Mouse (Mus musculus): ENCODE measurements around the gene Fam193a.

The Fam193a gene

DNA sequence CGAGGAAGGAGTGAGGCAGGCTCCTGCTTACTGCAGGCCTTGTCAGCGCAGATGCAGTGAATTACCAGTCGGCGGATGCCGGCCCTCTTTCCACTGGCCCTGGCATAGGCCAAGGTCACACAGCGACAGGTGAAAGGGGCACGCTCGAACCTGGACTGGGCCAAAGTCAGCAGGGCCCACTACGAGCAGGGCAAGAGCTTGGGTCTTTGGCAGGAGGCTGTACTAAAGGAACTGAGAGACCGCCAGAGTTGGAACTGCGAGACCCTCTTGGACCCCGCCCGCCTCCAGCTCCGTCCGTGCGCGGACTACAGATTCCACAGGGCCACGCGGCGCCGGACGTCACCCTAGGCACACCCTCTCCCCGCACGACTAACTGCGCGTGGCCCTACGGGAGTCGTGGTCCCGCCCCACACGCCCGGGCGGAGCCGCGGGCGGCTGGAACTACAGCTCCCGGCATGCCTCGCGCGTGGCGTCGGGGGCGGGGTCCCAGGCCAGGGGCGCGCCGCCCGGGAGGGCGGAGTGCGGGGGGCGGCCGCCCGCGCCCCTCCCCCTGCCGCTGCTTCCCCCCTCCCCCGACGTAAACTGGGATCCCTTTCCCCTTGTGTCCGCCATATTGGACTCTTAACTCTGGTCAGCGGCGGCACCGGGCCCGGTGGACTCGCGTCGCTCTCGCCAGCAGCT, at the start of gene Fam193a:
Gene Fam193a (plus strand): TSS at position 593 of the 681 bp plus-strand sequence.
- DNase-seq: peak; percentile 97

DNA sequence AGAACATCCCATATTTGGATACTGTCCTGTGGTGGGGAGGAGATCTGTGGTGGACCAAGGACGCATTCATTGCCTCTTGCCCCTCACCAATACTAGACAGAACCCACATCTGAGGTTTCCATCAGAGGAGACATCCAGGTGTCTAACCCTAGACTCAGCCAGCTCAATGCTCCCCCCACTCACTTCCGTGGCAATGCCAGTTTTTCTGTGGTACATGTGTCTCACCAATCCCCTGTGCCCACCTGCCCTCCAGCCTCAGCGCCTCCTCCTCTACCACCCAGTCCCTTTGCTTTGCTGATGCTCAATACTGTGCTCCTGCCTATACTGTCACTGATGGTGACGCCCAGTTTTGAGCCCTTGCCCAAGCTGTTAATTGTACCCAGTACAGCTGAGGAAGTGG, 48.5 kb upstream of the Fam193a start:
- DNase-seq: no peak

DNA sequence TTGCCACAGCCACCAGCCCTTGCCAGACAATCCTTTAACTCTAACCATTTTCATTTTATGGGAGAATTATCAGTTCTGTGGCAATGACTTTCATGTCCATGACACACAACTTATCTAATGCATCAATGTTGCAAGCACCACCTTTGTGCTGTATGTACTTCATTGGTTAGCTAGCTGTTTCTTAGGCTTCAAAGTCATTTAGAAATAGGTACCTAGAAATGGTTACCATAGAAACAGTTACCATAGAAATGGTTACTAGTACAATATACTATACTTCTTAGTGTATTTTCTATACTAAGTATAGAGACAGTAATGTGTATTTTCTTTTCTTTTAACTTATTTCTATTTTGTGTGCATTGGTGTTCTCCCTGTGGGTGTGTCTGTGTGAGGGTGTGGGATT, 44.4 kb upstream of the Fam193a start:
- DNase-seq: no peak

DNA sequence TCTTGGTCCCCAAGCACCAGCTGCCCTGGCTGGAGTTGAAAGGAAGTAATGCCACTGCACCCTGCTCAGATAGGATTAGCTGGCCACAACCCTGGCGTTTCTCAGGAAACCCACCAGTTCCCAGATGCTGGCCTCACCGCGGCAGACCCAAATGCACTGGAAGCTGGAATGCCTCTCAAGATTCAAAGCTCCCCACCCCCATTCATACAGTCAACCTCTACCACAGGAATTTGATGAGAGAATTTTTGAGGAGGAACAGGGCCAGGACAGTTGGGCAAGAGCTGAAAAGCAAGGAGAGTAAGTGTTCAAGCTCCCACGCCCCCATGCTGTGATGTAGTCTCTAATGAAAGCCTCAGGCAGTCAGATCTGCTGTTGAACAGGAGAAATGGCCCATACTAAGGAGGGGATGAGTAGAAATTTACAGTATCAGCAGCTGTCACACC, 43.5 kb upstream of the Fam193a start:
- no peak for DNase-seq

DNA sequence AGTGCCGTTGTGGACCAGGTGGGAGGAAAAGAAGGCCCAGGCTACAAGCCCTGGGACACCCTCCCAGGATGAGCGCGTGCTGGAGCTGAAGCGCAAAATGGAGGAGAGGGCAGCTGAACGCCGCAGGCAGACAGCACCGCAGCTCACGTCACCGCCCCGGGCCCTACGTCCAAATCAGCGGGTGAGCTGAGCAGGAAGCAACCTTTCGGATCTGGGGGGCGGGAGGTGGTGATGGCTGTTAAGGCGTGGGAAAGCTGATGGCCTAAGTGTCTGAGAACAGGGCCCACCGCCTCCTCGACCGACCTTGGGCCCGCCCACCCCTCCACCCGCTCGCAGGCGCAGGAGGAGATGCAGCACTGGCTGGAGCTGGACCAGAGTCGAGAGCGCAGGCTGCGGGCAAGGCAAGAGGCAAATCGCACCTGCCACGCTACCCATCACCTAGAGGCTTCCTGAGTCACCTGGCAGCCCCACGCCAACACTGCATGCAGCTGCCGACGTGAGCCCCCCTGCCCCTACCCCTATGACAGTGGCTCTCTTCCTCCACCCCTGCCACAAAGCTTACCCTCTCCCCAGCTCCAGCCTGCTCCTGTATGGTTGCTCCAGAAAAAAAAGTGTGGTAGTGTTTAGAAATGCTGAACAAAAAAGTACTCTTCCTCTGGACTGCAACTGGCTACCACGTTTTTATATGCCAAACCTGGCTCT, 42.7 kb upstream of the Fam193a start:
- DNase-seq: peak; percentile 30

DNA sequence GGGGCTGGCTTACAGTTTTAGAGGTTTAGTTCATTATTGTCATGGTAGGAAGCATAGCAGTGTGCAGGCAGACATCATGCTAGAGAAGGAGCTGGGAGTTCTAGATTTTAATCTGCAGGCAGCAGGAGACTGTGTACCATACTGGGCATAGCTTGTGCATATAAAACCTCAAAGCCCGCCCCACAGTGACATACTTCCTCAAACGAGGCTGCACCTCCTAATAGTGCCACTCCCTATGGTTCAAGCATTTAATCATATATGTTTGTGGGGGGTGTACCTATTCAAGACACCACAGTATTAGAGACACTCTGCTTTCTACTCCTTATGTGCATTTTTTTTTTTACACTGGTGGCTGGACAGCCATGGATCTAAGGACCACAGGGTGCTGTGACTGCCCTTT, 39.6 kb upstream of the Fam193a start:
- no peak for DNase-seq

DNA sequence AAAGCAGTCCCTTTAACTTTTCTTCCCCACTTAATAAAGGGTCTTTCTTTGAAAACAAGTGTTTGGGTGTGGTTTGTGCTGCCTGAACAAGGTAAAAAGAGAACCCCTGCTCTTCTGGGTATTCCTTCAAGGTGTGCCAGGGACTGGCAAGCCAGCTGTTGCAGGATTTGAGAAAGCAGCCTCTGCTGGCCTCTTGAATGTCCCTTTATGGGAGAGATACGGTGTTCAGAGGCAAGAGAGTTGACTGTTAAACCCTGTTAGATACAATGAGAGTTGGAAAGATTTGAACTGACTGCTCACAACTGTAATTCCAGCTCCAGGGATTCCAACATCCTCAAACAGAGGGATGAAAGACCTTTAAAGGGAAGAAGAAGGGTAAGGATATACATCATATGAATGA, 35.7 kb upstream of the Fam193a start:
- no peak for DNase-seq

DNA sequence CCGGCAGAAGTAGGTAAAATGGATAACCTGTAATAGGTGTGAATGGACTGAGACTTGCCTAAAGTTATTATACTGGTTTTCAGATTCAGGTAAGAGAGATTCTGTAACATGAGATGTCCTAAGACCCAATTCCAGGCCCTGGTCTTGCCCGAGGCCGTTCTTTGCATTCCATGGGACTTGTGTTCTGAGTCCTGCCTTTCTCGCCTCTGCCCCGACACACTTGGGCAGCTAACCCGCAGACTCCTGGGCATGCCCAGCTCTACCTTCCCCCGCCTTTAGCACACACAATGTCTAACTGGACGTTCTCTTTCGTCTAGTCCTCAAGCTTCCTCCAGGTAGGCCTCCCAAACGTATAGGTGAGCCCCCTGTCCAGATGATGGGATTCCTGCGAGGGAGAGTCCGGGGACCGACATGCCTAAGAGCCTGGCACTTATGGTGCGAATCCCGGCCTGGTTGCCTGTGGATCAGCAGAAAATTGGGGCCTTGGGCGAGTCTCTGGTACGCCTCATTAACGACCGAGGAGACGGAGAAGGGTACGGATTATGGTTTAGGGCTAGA, 34.1 kb upstream of the Fam193a start:
- DNase-seq: no peak

DNA sequence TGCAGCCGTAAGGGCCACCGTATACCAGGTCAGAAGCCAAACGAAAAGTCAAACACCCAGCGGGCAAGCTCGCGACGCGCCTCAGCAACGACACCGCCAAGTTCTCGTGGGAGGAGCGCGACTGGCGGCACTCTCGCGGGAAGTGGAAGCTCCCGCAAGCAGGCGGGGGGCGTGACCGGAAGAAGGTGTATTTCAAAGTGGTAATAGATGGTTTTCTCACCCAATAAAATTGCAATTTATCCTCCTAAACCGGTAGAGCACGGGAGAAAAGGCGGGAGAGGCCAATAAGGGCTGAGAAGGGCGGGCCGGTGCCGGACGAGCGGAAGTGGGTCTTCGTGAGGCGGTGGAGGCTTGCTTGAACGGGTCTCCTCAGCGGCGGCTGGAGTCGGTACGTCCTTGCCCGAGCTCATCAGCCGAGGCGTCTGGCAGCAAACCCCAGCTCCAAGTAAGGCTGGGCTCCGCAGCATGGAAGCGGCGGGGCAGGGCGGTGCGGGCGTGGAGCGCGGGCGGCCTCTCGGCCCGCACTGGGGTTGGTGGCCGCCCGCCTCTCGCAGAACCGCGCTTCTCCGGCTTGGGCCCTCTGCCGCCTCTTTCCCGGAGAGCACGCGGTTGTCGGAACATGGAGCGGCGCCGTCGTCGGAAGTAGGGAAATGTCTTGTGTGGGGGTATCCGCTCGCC, 33.5 kb upstream of the Fam193a start, which contains the start of gene Rnf4:
Gene Rnf4 (plus strand): TSS at position 193 of the 678 bp plus-strand sequence.
- peak; percentile 98 for DNase-seq

DNA sequence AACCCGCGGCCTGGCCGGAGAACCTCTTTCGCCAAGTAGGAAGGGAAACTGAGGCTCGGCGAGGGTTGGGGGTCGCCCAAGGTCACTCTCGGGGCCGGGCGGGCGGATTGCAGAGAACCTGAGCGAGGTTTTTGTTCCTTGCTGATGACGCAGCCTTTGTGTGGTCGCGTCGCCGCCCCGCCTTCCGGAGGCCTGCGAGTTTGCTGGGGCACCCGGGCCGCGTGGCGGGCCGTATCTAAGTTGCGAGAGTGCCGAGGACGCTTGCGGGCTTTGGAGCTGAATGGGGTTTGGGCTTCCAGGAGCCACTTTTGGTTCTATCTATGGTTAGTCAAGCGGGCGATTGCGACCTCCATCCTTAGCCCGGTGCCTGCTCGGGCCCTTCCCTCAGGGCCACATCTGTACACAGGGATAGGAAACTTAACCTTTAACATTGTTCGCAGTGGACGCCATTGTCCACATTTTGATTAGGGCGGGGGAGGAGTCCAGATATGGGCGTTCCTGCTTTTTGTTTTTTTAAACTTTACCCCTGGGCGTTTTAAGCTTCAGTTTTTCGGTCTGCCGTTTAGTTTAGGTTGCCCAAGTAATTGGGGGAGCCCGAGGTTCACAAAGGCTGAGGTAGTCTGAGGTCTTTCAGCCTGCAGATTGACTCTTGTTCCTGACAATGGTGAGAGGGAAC, 32.8 kb upstream of the Fam193a start:
- DNase-seq: peak; percentile 46

DNA sequence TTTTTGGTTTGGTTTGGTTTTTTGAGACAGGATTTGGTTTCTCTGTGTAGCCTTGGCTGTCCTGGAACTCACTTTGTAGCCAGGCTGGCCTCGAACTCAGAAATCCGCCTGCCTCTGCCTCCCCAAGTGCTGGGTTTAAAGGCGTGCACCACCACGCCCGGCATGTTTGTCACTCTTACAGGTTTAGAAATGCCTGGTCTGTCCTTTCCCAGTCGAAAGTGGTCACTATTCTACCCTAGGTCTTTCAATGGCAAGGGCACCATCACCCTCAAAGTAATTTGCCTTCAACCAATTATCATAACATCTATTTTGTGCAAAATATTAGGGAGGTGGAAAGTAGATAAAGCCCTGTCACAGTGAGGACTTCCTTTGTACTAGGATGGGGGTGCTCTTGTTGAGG, 29.5 kb upstream of the Fam193a start:
- no peak for DNase-seq

DNA sequence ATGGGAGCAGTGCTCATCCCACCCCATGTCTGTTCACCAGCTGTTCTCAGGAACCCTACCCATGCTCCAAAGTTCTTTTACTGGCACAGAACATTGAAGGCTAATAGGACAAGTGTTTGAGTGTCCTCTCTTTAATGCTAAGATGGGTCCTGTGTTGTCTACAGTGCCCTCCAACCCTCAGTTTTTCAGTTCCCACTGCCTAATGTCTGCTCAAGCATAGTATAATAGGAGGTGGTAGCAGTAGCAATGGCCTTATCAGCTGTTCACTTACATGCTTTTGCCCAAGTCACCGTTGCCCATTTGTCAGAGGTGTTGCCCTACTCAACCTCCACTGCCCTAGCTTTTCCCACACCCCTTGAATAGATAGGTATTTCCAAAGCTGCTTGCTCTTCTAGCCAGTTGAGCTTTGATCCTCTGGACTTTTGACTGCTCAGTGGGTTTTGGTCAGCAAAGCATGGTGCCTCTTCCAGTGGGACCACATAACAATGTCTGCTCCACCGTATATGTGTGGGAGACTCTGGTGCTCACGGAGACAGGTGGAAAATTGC, 17.6 kb upstream of the Fam193a start:
- DNase-seq: no peak

DNA sequence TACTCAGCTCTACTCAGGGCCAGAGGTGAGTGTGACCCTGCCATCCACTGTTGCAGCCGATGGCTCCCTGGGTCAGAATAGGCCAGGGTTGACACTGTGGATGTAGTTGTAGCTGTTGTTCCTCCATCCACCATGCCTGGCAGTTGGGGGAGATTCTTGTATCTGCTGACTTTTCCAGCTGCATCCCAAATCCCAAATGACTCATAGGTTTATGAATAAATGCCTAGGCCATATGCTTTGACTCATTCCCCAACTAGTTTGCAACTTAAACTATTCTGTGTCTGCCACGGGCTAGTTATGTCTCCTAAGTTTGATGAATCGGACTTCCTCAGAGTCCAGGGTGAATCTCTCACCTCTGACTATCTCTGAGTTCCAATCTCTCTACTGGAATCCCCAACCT, 9.5 kb upstream of the Fam193a start:
- no peak for DNase-seq

DNA sequence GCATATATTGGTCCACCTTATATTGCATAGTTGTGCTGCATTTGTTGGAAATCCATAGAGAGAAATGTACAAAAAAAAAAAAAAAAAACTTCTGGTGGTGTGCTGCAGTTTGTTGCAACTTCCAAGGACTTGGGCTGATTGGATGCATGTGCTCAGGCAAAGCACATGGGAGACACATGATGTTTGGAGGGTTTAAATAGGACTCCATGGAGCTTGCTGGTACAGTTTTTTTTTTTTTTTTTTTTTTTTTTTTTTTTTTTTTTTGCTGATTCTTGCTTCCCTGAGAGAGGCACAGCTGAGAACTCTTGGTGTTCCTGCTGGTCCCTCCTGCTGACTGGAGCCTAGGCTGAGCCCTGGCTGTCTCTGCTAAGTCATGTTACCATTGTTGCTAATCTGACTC, 6.6 kb upstream of the Fam193a start:
- DNase-seq: no peak

DNA sequence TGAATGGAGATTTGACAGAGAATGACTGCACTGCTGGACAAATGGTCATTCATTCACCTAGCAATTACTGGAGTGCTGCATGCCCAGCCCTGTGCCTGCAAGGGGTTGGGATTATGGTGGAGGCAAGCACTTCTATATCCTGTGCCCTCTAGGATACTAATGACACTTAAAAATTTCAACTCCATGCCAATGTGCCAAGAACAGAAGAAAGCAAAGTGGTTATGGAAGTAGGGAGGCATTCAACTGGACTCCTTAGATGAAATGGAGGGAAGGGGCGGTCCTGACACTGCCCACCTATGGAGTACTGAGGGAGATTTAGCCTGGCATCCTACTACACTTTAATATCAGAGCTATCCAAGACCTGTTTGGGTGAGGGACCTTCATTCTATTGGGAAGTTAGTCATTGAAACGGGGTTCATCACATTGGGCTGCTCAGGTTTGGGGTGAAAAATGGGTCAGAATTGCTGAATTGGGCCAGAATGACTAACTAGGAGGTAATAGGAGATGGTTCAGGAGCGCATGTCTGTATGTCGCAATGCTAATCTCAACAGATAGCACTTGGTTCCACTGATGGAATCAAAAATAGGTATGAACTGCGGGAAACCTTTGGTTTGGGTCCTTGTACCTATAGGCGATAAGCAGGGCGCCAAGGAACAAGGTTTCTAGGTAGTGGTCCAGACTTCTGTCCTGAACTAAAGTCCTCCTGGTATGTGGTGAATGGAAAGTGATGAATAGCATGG, 1.0 kb upstream of the Fam193a start:
- DNase-seq: no peak

DNA sequence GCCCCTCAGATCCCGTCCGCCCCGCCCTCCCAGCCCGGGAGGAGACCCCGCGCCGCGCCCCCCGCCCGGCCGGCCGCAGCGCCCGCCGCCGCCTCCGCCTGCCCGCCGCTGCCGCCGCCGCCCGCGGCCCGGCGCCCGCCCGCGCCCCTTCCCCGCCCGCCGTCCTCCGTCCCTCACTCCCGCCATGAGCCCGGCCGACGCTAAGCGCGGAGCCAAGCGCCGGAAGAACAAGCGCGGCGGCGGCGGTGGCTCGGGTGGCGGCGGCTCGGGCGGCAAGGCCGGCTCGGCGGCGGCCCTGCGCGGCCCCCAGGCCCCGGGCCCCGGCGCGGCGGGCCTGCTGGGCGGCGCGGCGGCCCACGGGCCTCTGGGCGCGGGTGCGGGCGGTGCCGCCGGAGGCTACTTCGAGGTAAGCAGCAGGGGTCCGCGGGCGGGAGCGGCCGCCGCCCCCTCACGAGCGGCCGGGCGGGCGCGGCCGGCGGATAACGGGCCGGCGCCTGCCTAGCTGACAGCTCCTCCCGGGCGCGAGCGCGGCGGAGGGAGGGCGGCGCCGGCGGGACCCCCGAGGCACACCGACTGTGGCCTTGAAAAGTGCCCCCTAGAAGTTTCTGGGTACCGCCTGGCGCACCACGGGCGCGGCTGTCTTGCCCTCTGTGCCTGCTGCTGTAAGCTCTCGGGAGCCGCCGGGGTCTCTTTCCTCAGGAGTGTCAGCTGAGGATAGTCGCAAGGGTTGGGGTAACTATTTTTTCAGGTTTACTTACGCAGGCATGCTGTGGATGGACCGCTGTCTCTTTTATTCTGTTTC, 490 bp downstream of the Fam193a start:
- DNase-seq: peak; percentile 43

DNA sequence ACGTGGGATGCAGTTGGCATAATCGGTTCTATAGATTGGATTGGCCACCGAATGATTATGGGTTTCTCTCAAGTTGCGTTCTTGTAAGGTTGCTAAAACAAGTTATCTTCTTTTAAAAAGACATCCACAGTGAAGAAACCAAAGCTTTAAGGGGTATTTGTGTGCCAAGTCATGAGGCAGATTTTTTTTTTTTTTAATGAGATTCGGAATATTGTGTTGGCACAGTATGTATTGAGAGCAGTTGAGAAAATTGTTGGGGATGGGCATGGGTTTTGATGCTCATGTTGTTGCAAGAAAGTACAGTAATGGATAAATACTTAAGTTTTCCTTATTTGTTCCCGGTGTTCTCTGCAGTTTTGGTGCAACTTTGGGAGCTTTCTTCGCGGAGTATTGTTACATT, 1.1 kb downstream of the Fam193a start:
- no peak for DNase-seq

DNA sequence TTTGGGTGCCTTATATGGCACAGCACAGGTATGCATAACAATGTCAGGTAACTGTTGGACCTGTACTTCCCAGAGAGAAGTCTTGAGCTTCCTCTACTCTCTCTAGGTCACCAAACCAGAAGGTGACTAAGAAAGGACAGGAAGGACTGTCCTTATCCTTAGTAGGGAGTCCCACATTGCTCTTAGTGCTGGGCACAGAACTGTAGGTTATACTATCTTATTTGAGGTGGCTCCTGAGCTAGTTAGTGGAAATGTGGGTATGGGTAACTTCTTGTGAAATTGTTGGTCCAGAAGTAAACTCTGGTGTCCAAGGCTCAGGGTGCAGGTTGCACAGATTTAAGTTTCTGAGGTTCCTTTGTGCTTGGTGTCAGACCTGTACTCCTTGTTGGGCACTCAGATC, 2.4 kb downstream of the Fam193a start:
- no peak for DNase-seq

DNA sequence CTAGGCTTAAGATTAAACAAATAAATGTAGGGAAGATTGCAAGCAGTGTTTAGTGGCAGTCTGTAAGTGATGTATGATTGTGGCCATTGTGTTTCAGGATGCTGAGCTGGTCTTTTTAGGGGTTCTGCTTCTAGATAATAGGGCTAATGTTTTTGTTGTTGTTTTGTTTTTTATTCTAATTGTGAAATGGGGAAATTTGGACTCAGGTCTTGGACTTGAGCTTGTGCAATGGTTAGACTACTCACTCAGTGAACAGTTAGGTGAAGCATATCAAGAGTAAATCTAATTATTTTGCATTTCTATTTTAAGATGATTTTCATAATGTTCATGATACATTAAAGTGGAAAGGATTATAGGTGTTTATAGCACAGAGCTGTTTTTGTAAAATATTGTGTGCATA, 2.8 kb downstream of the Fam193a start:
- no peak for DNase-seq

DNA sequence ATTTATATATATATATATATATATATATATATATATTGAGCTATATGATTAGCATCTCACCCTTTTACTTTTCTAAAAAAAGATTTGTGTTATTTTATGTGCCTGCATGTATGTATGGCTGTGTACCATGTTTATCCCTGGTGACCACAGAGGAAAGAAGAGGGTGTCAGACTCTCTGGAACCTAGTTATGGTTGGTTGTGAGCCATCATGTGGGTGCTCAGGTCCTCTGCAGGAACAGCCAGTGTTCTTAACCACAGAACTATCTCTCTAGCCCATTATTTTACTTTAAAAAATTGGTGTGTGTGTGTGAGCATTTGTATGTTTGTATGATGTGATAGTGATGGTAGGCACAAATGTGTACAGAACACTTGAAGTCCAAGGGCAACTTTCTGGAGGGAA, 9.1 kb downstream of the Fam193a start:
- DNase-seq: no peak

DNA sequence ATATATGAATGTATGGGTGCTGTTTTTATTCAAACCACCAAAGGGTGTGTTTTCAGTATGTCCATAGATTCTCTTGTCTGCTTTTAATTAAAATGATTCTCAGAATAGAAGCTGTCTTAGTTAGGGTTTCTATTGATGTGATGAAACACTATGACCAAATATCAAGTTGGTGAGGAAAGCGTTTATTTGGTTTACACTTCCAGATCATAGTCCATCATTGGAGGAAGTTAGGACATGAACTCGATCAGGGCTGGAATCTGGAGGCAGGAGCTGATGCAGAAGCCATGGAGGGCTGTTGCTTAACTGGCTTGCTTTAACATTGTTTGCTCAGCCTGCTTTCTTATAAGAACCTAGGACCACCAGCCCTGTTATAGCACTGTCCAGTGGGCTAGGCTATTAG, 12.0 kb downstream of the Fam193a start:
- no peak for DNase-seq

All from right cerebral cortex, postnatal 14 days (tissue).